Mouse (Mus musculus): ENCODE measurements around the gene Nlgn1. TPM values are rescaled to one million over a fixed set of nuclear protein-coding genes. Genes with fewer than 3 reads are reported as not detected.
A peak's percentile ranks its signal among the peaks of the same experiment; 100 is the strongest.

Gene Nlgn1
- polyA plus RNA-seq, 1 experiment from 2014 or later = 0.24 TPM

DNA sequence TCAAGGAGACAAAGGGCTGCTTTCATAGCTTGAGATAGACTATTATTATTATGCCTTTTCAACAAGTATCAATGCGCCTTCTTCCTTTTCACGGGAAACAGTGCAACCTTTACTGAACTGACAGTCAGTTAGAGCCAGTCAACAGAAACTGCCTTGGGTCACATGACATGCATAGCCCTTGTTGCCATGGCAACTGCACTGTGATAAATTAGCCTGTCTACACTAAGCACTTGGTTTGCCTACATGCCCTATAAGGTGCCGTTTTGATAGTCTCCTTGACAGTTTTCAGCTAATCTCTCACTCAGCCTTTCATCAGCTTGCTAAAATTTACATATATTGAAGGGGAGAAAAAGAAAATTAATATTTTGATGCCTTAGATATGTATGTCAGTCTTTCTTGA is 524.7 kb downstream of the Nlgn1 start:
- 49% methylated on average over 3 of the region's 3 CpGs for WGBS
- no peak overlapping the region for H3K4me3 ChIP-seq
- no peak overlapping the region for H3K9ac ChIP-seq
- no peaks in the 10 kb centered on the region for H3K4me1 ChIP-seq (replicated peaks)
- peak; percentile 57; the same call in 1 of the 2 replicates for ATAC-seq (ENCODE audit: insufficient number of reproducible peaks, low FRiP score)
- no peaks in the 10 kb centered on the region for H3K27me3 ChIP-seq (replicated peaks)
- no peaks in the 10 kb centered on the region for H3K36me3 ChIP-seq
- no peaks in the 10 kb centered on the region for H3K9me3 ChIP-seq (replicated peaks)
- H3K27ac ChIP-seq (ENCODE audit: poor library complexity, severe bottlenecking) = no peak overlapping the region
- no peak overlapping the region for H3K4me2 ChIP-seq

DNA sequence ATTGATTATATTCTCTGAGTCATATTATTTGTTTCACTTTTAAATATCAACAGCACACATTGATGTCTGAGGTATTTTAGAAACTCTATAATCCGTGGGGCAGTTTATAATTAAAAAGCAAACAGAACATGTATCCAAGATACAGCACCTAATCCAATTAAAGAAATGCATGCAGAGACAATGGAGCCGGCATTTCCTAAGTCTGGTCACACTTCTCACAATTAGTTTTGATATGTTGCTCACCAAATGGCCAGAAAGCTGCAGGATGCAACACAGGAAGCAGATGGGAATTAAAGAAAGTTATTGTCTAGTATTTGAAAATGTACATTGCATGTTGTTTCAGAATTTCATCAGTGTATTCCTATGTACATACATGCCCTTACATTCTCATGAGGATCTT is 550.6 kb downstream of the Nlgn1 start:
- WGBS = 69% methylated on average over 2 of the region's 2 CpGs
- Histone ChIP-seq H3K4me3 (no peak overlapping the region), H3K36me3 (no peaks in the 10 kb centered on the region), H3K4me2 (no peak overlapping the region), H3K9ac (no peak overlapping the region), H3K9me3 (replicated peaks) (no peaks in the 10 kb centered on the region), H3K27me3 (replicated peaks) (no peaks in the 10 kb centered on the region), H3K27ac (ENCODE audit: poor library complexity, severe bottlenecking) (no peak overlapping the region), H3K4me1 (replicated peaks) (no peaks in the 10 kb centered on the region)
- no peak for ATAC-seq (ENCODE audit: insufficient number of reproducible peaks, low FRiP score)

DNA sequence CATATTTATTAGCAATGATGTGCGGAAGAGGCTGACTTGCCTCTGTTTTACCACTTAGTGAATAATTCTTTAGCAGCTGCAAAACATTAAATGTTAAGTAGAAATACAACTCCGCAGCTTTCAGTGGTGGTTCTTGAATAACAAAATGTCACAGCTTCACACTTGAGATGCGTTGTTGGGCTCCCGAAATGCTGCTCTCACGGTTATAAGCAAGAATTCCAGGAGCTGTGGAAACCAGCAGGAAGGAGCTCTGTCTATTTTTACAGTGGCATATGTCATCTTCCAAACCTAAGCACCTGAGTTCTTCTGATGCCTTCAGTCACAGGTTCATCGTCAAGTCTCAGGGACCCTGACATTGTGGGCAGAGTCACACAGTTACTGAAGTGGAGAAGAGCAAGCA is 556.8 kb downstream of the Nlgn1 start:
- H3K4me1 ChIP-seq (replicated peaks) = no peaks in the 10 kb centered on the region
- no peak for ATAC-seq (ENCODE audit: insufficient number of reproducible peaks, low FRiP score)
- no peak overlapping the region for H3K27ac ChIP-seq (ENCODE audit: poor library complexity, severe bottlenecking)
- no peak overlapping the region for H3K4me3 ChIP-seq
- no peak overlapping the region for H3K9ac ChIP-seq
- no peaks in the 10 kb centered on the region for H3K27me3 ChIP-seq (replicated peaks)
- H3K9me3 ChIP-seq (replicated peaks) = no peaks in the 10 kb centered on the region
- no peak overlapping the region for H3K4me2 ChIP-seq
- no peaks in the 10 kb centered on the region for H3K36me3 ChIP-seq
- 79% methylated on average over 6 of the region's 6 CpGs for WGBS

DNA sequence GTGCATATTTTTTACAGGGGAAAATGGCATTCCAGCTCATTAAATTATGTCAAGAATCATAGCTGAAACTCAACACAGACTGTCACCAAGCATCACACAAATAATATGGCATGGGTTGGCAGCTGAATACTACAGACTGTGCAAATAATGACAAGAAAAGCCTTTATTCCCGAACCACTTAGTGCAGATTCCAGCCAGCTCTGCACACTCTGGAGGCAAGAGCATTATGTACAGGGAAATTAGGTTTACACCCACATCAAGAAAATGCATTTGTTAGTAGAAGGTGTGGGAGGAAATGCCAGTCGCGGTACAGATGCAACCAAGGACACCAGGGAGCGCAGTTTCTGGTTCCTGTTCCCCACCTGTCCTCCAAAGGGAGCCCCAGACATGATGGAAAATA is 558.4 kb downstream of the Nlgn1 start:
- Histone ChIP-seq H3K9me3 (replicated peaks) (no peaks in the 10 kb centered on the region), H3K9ac (no peak overlapping the region), H3K27ac (ENCODE audit: poor library complexity, severe bottlenecking) (no peak overlapping the region), H3K36me3 (no peaks in the 10 kb centered on the region), H3K4me2 (no peak overlapping the region), H3K4me3 (no peak overlapping the region), H3K27me3 (replicated peaks) (no peaks in the 10 kb centered on the region), H3K4me1 (replicated peaks) (no peaks in the 10 kb centered on the region)
- 72% methylated on average over 4 of the region's 4 CpGs for WGBS
- no peak for ATAC-seq (ENCODE audit: insufficient number of reproducible peaks, low FRiP score)

DNA sequence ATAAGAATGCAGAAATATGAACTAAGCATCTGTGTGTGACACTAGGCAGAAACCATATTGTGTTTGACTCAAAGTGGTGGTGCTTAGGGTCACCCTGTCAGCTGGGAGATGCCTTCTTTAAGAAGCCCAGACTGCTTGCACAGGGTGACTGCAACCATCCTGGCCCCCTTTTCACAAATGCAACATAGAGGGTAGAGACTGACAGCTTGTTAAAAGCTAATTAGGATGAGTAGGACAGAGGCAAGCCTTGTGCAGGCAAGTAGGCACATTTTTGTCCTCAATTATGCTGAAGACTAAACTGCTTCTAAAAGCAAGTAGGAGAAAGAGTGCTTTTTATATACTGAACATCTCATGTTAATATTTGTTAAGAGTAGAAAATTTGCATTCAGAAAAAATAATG is 558.8 kb downstream of the Nlgn1 start:
- H3K4me1 ChIP-seq (replicated peaks) = no peaks in the 10 kb centered on the region
- no peak overlapping the region for H3K27ac ChIP-seq (ENCODE audit: poor library complexity, severe bottlenecking)
- no peaks in the 10 kb centered on the region for H3K9me3 ChIP-seq (replicated peaks)
- H3K27me3 ChIP-seq (replicated peaks) = no peaks in the 10 kb centered on the region
- no peak overlapping the region for H3K9ac ChIP-seq
- H3K36me3 ChIP-seq = no peaks in the 10 kb centered on the region
- no peak overlapping the region for H3K4me3 ChIP-seq
- ATAC-seq (ENCODE audit: insufficient number of reproducible peaks, low FRiP score) = no peak
- no peak overlapping the region for H3K4me2 ChIP-seq

DNA sequence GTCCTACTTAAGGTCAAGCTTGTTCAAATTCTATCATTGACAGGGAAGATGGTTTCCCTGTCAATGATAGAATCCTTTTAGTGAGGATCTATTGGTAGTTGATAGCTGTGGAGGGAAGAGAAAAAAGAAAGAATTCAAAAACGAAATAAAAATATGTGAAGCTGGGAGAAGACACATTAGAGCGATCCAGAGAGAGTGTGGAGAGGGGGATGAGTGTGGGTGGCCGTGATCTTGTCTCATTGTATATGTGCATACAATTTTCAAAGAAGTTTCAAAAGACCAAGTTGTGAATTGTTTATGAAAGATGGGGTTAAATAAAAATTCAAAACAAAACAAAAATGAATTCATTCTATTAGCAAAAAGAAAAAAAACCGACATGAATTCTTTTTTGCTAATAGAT is 568.6 kb downstream of the Nlgn1 start:
- no peak overlapping the region for H3K4me2 ChIP-seq
- H3K27ac ChIP-seq (ENCODE audit: poor library complexity, severe bottlenecking) = no peak overlapping the region
- no peaks in the 10 kb centered on the region for H3K36me3 ChIP-seq
- H3K4me3 ChIP-seq = no peak overlapping the region
- WGBS = 78% methylated on average over 4 of the region's 4 CpGs
- H3K9ac ChIP-seq = no peak overlapping the region
- H3K4me1 ChIP-seq (replicated peaks) = no peaks in the 10 kb centered on the region
- H3K27me3 ChIP-seq (replicated peaks) = no peaks in the 10 kb centered on the region
- H3K9me3 ChIP-seq (replicated peaks) = no peaks in the 10 kb centered on the region
- ATAC-seq (ENCODE audit: insufficient number of reproducible peaks, low FRiP score) = no peak

DNA sequence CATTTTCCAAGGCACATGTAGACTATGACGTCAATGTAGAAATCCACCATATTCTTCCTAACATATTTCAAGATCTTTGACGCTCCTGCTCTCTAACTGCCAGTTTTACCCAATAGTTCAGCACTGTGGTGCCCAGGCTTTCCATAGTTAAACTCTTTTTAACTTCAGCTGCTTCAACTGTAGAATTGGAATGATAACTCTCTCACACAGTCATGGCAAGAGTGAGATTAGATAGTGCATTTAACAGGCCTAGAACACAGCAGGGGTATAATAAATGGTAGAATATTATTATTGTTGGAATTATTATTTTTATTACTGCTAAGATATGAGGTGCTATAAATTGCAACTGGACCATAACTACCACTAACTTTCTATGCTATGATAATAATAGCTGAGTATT is 574.4 kb downstream of the Nlgn1 start:
- no peak for ATAC-seq (ENCODE audit: insufficient number of reproducible peaks, low FRiP score)
- no peaks in the 10 kb centered on the region for H3K36me3 ChIP-seq
- H3K9ac ChIP-seq = no peak overlapping the region
- H3K4me1 ChIP-seq (replicated peaks) = no peaks in the 10 kb centered on the region
- H3K27ac ChIP-seq (ENCODE audit: poor library complexity, severe bottlenecking) = no peak overlapping the region
- 80% methylated on average over 2 of the region's 2 CpGs for WGBS
- no peaks in the 10 kb centered on the region for H3K27me3 ChIP-seq (replicated peaks)
- no peak overlapping the region for H3K4me3 ChIP-seq
- no peak overlapping the region for H3K4me2 ChIP-seq
- H3K9me3 ChIP-seq (replicated peaks) = no peaks in the 10 kb centered on the region

DNA sequence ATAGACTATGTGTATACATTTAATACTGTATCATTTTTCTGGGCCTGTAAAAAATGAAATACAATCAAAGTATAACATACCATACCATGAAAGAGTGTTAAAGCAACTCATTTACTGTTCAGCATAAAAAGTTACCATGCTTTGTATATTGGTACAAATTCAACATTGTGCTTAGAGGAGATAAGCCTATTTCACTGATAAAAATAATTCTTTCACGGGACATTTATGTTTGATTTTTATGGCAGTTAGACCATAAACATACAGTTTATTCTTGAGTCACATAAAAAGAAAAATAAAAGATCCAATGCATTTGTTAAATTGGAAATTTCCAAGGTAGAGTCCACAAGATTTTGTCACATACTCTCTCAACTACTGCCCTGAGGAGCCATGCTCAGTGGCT is 608.1 kb downstream of the Nlgn1 start:
- no peak for ATAC-seq (ENCODE audit: insufficient number of reproducible peaks, low FRiP score)
- Histone ChIP-seq H3K4me1 (replicated peaks) (no peaks in the 10 kb centered on the region), H3K36me3 (no peaks in the 10 kb centered on the region), H3K9me3 (replicated peaks) (no peaks in the 10 kb centered on the region), H3K9ac (no peak overlapping the region), H3K4me2 (no peak overlapping the region), H3K4me3 (no peak overlapping the region), H3K27ac (ENCODE audit: poor library complexity, severe bottlenecking) (no peak overlapping the region), H3K27me3 (replicated peaks) (no peaks in the 10 kb centered on the region)
- WGBS = 69% methylated on average over 1 of the region's 1 CpGs

DNA sequence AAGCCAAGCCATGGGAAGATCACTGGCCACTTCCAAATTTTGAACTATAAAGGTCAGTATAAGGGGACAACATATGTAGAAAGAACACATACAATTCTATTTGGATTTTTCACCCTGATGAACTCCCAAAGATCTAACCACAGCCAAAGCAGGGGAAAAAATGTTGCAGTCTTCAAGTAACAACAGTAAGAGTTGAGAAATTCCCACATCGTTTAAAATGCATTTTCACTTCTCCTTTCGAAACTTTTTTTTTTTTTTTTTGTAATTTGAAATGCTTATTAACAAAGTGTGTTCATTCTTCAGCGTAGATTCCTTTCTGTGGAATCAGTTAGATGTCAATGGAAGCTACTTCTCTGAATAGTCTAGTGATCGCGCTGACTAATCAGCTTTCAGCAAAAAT is 610.8 kb downstream of the Nlgn1 start:
- H3K9ac ChIP-seq = no peak overlapping the region
- no peak overlapping the region for H3K27ac ChIP-seq (ENCODE audit: poor library complexity, severe bottlenecking)
- H3K27me3 ChIP-seq (replicated peaks) = no peaks in the 10 kb centered on the region
- no peak overlapping the region for H3K4me3 ChIP-seq
- no peak for ATAC-seq (ENCODE audit: insufficient number of reproducible peaks, low FRiP score)
- no peaks in the 10 kb centered on the region for H3K9me3 ChIP-seq (replicated peaks)
- WGBS = 82% methylated on average over 5 of the region's 5 CpGs
- no peaks in the 10 kb centered on the region for H3K4me1 ChIP-seq (replicated peaks)
- H3K36me3 ChIP-seq = no peaks in the 10 kb centered on the region
- H3K4me2 ChIP-seq = no peak overlapping the region

DNA sequence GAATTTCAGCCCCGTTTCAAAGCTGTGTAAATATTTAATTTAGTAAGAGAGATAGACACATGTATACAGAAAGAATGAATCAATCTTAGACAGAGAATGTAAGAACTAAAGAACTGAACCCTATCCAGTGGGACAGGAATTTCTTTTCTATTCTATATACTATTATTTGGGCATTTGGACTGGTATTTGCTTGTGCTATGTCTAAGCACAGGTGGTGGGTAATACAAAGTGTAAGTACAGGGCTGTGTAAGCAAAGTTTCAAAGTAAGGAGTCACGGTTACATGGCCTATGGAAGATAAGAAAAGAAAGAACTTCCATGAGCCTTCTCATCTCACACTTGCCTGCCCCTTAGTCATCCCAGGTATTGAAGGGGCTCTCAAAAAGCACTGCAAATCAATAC is 624.9 kb downstream of the Nlgn1 start:
- no peak overlapping the region for H3K4me2 ChIP-seq
- no peaks in the 10 kb centered on the region for H3K9me3 ChIP-seq (replicated peaks)
- no peak overlapping the region for H3K4me3 ChIP-seq
- 0 out of 2 replicates have a peak, but pooled peaks cover 2% of the 10 kb centered on the region for H3K4me1 ChIP-seq (replicated peaks)
- H3K27ac ChIP-seq (ENCODE audit: poor library complexity, severe bottlenecking) = no peak overlapping the region
- no peak overlapping the region for H3K9ac ChIP-seq
- H3K27me3 ChIP-seq (replicated peaks) = no peaks in the 10 kb centered on the region
- WGBS = 59% methylated on average over 2 of the region's 2 CpGs
- ATAC-seq (ENCODE audit: insufficient number of reproducible peaks, low FRiP score) = no peak
- H3K36me3 ChIP-seq = no peaks in the 10 kb centered on the region

DNA sequence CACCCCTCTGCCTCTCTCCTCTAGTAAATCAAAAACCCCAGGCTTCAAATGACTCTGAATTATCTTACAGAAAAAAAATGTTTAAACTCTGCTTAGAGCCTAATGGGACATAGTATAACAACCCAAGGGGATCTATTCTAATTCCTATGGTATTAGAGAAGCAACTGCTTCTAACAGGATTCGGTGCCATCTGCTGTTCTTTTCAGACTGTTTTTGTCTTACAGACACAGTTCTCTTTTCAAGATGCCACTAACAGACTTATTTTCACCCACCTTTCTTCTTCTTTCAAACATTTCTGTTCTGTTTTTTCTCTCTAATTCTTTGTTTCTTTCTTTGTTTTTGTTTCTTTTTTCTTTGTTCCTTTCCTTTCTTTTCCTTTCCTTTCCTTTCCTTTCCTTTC is 635.0 kb downstream of the Nlgn1 start:
- Histone ChIP-seq H3K36me3 (no peaks in the 10 kb centered on the region), H3K9ac (no peak overlapping the region), H3K4me2 (no peak overlapping the region), H3K27me3 (replicated peaks) (no peaks in the 10 kb centered on the region), H3K4me1 (replicated peaks) (no peaks in the 10 kb centered on the region), H3K4me3 (no peak overlapping the region), H3K27ac (ENCODE audit: poor library complexity, severe bottlenecking) (no peak overlapping the region), H3K9me3 (replicated peaks) (no peaks in the 10 kb centered on the region)
- no peak for ATAC-seq (ENCODE audit: insufficient number of reproducible peaks, low FRiP score)
- 80% methylated on average over 1 of the region's 1 CpGs for WGBS

DNA sequence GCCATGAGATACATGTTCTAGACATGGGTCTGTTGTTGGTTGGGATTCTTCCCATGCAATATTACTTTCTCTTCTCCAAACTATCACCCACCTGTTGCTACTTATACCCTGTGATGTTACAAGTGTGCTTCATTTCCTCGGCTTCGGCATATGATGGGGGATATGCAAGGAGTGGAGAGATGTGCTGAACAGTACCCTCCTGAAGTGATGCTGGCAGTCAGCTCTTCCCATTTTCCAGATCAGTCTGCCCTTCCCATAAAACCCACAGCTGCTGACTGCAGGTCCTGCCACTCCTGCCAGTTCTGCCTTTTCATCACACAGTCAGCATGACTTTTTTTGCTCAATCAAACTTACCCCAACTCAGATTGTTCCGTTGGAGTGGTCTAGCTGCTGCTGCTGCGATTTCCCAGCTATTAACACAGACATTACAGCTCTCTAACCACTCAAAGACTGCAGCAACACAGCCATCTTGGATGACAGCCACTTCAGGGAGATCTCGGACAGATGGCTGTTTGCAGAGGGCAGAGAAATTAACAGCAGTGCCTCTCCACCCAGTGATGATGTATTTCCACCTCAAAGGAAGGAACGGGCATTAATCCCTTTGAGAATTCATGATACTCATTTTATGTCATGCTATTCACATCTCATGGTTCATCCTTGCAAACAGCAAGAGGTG is 643.3 kb downstream of the Nlgn1 start:
- Histone ChIP-seq H3K4me2 (no peak overlapping the region), H3K9me3 (replicated peaks) (no peaks in the 10 kb centered on the region), H3K9ac (no peak overlapping the region), H3K36me3 (no peaks in the 10 kb centered on the region), H3K4me1 (replicated peaks) (no peaks in the 10 kb centered on the region), H3K4me3 (no peak overlapping the region), H3K27ac (ENCODE audit: poor library complexity, severe bottlenecking) (no peak overlapping the region), H3K27me3 (replicated peaks) (no peaks in the 10 kb centered on the region)
- 64% methylated on average over 6 of the region's 6 CpGs for WGBS
- ATAC-seq (ENCODE audit: insufficient number of reproducible peaks, low FRiP score) = no peak
